Mouse (Mus musculus): Measurements from ENCODE around the gene Sec22c.

GRCm38 (mm10) chr9:121718070-121718705, 12.9 kb upstream of the Sec22c start:
- TF ChIP-seq TAL1 (IDR thresholded peaks at IDR 0.05; ENCODE audit: low read length): no peak
- TF ChIP-seq GATA1 (IDR thresholded peaks at IDR 0.05; ENCODE audit: low read length): no peak

All from erythroblast, embryonic 14.5 days (primary cell).